ENCODE assay signal across 8 mouse cellular contexts in genomic region chr7:99351104-99351801, GRCm38 (mm10). TPM values are rescaled to one million over a fixed set of nuclear protein-coding genes. Genes with fewer than 3 reads are reported as not detected.
DNase-seq lines count a peak whose midpoint lies in the region; ATAC-seq lines count a peak whose summit lies in the region.

No protein-coding gene starts in this region.

- 0 out of 2 replicates have a peak, but pooled peaks have one; percentile 3 for ATAC-seq in kidney, embryonic 14.5 days (ENCODE audit: low FRiP score, low TSS enrichment)

- H3K9ac ChIP-seq in kidney, embryonic 14.5 days (ENCODE audit: low read depth, low read length) = peak overlapping the region; percentile 94

- peak overlapping the region; percentile 86 for H3K4me2 ChIP-seq in kidney, embryonic 14.5 days (replicated peaks; ENCODE audit: low read depth, low read length)

- H3K9me3 ChIP-seq in kidney, embryonic 14.5 days (ENCODE audit: control insufficient read depth, low read length) = no peaks in the 10 kb centered on the region
- no peaks in the 10 kb centered on the region for H3K9me3 ChIP-seq in heart, embryonic 10.5 days
- H3K9me3 ChIP-seq in midbrain, embryonic 10.5 days (replicated peaks) = no peaks in the 10 kb centered on the region

- H3K4me1 ChIP-seq in kidney, embryonic 14.5 days (ENCODE audit: control insufficient read depth, insufficient read depth, low read length) = peaks cover 47% of the 10 kb centered on the region
- H3K4me1 ChIP-seq in heart, embryonic 10.5 days = peaks cover 71% of the 10 kb centered on the region
- H3K4me1 ChIP-seq in midbrain, embryonic 10.5 days = peaks cover 79% of the 10 kb centered on the region

- peak overlapping the region; percentile 98 for H3K27ac ChIP-seq in kidney, embryonic 14.5 days (ENCODE audit: low read depth, low read length)
- peak overlapping the region; percentile 95 for H3K27ac ChIP-seq in heart, embryonic 10.5 days
- peak overlapping the region; percentile 97 for H3K27ac ChIP-seq in midbrain, embryonic 10.5 days (replicated peaks)

- 4% methylated on average over 12 of the region's 12 CpGs for WGBS in kidney, embryonic 14.5 days
- 2% methylated on average over 12 of the region's 12 CpGs for WGBS in heart, embryonic 10.5 days
- WGBS in midbrain, embryonic 10.5 days = 8% methylated on average over 12 of the region's 12 CpGs

- H3K4me3 ChIP-seq in kidney, embryonic 14.5 days (ENCODE audit: low read length) = peak overlapping the region; percentile 79
- peak overlapping the region; percentile 73 for H3K4me3 ChIP-seq in heart, embryonic 10.5 days
- H3K4me3 ChIP-seq in midbrain, embryonic 10.5 days = peak overlapping the region; percentile 59

- no peak for DNase-seq in kidney, adult 11 months
- peak; percentile 69 for DNase-seq in embryo, embryonic 11 days
- DNase-seq in heart, embryonic 10.5 days (ENCODE audit: low spot score) = peak; percentile 85
- DNase-seq in kidney, postnatal 14 days = peak; percentile 34
- DNase-seq in midbrain, embryonic 10.5 days (ENCODE audit: low spot score) = peak; percentile 55
- DNase-seq in right cerebral cortex, postnatal 4 days = no peak
- DNase-seq in frontal cortex, postnatal 14 days (ENCODE audit: low spot score in 2 of 2) = no peak

- H3K27me3 ChIP-seq in kidney, embryonic 14.5 days (ENCODE audit: control insufficient read depth, insufficient read depth, low read length) = no peaks in the 10 kb centered on the region
- H3K27me3 ChIP-seq in heart, embryonic 10.5 days (ENCODE audit: insufficient read depth, poor library complexity, severe bottlenecking) = no peaks in the 10 kb centered on the region
- no peaks in the 10 kb centered on the region; the same call in 1 of the 2 replicates for H3K27me3 ChIP-seq in midbrain, embryonic 10.5 days (ENCODE audit: low read depth, poor library complexity, severe bottlenecking)

- H3K36me3 ChIP-seq in kidney, embryonic 14.5 days (ENCODE audit: control insufficient read depth, insufficient read depth, low read length) = peaks cover 45% of the 10 kb centered on the region
- H3K36me3 ChIP-seq in heart, embryonic 10.5 days = peaks cover 49% of the 10 kb centered on the region
- H3K36me3 ChIP-seq in midbrain, embryonic 10.5 days = peaks cover 43% of the 10 kb centered on the region

RNA-seq across cellular contexts. Expression of gene Serpinh1, which starts 1.8 kb away (rescaled TPM):
- 459 and 599 TPM in 2 replicates for polyA plus RNA-seq in kidney, embryonic 14.5 days (2014; fragmentation: Nextera tagmentation; extraction: Ambion mirVana)
- polyA plus RNA-seq in heart, embryonic 10.5 days (2016; fragmentation: Nextera tagmentation; extraction: Ambion mirVana) = 1,580 and 1,787 TPM in 2 replicates
- polyA plus RNA-seq in midbrain, embryonic 10.5 days (2016; fragmentation: Nextera tagmentation; extraction: Ambion mirVana) = 789 and 882 TPM in 2 replicates

RNA-seq across cellular contexts. Expression of gene Gdpd5, which starts 30.0 kb away (rescaled TPM):
- 12.1 and 15.4 TPM in 2 replicates for polyA plus RNA-seq in kidney, embryonic 14.5 days (2014; fragmentation: Nextera tagmentation; extraction: Ambion mirVana)
- polyA plus RNA-seq in heart, embryonic 10.5 days (2016; fragmentation: Nextera tagmentation; extraction: Ambion mirVana) = 24.2 and 31.6 TPM in 2 replicates
- 23.5 and 28.2 TPM in 2 replicates for polyA plus RNA-seq in midbrain, embryonic 10.5 days (2016; fragmentation: Nextera tagmentation; extraction: Ambion mirVana)

Comparison
In these comparisons a context has a peak if more than half of its experiments do, and no peak if none do; other contexts are left out.
1. DNase-seq: peak in embryo, embryonic 11 days (single experiment), heart, embryonic 10.5 days (single experiment), kidney, postnatal 14 days (single experiment) and midbrain, embryonic 10.5 days (single experiment); none in kidney, adult 11 months (single experiment), right cerebral cortex, postnatal 4 days (single experiment) and frontal cortex, postnatal 14 days (0 of 2).
2. Peak in every context shown above with its lines, with median percentiles within 50 percentile points of each other: H3K27ac ChIP-seq and H3K4me3 ChIP-seq.